Mouse (Mus musculus): ENCODE results near the gene Ppp2r5d. TPM values are rescaled to one million over a fixed set of nuclear protein-coding genes. Genes with fewer than 3 reads are reported as not detected.

The Ppp2r5d gene
- polyA plus RNA-seq, 1 experiment from 2014 or later: 100 TPM

GRCm38 (mm10) chr17:46674530-46675283 lies 30.2 kb downstream of the Ppp2r5d start:
- ATAC-seq (ENCODE audit: insufficient number of reproducible peaks, insufficient read depth, low FRiP score, low TSS enrichment, low read depth): peak; percentile 49; the same call in 1 of the 2 replicates
- peak overlapping the region; percentile 85 for H3K4me2 ChIP-seq
- H3K9me3 ChIP-seq: no peaks in the 10 kb centered on the region
- H3K4me3 ChIP-seq: peak overlapping the region; percentile 84
- H3K9ac ChIP-seq: peak overlapping the region; percentile 83
- peaks cover 40% of the 10 kb centered on the region for H3K4me1 ChIP-seq
- H3K27me3 ChIP-seq: no peaks in the 10 kb centered on the region
- WGBS: 14% methylated on average over 15 of the region's 15 CpGs
- H3K27ac ChIP-seq: peak overlapping the region; percentile 98
- H3K36me3 ChIP-seq: peaks cover 60% of the 10 kb centered on the region

GRCm38 (mm10) chr17:46673850-46674529 lies 30.9 kb downstream of the Ppp2r5d start, which contains the start of gene Rrp36:
TSS of gene Rrp36 (minus strand) at chr17:46674352.
- peak; percentile 91 for ATAC-seq (ENCODE audit: insufficient number of reproducible peaks, insufficient read depth, low FRiP score, low TSS enrichment, low read depth)
- Histone ChIP-seq H3K9me3 (no peaks in the 10 kb centered on the region), H3K27ac (peak within 1 kb of the TSS; percentile 98), H3K9ac (peak within 1 kb of the TSS; percentile 83), H3K4me3 (peak within 1 kb of the TSS; percentile 84), H3K4me1 (peaks cover 32% of the 10 kb centered on the region), H3K27me3 (no peaks in the 10 kb centered on the region), H3K36me3 (peaks cover 67% of the 10 kb centered on the region), H3K4me2 (peak within 1 kb of the TSS; percentile 85)
- WGBS: under 1% methylated on average over 43 of the region's 43 CpGs

- H3K4me2 ChIP-seq: no peak overlapping the region
- H3K4me3 ChIP-seq: no peak overlapping the region
- H3K9ac ChIP-seq: no peak overlapping the region
- peaks cover 15% of the 10 kb centered on the region for H3K4me1 ChIP-seq
- WGBS: 98% methylated on average over 10 of the region's 10 CpGs
- H3K27ac ChIP-seq: no peak overlapping the region
- ATAC-seq (ENCODE audit: insufficient number of reproducible peaks, insufficient read depth, low FRiP score, low TSS enrichment, low read depth): no peak
- no peaks in the 10 kb centered on the region for H3K9me3 ChIP-seq
- no peaks in the 10 kb centered on the region for H3K27me3 ChIP-seq
- peaks cover 57% of the 10 kb centered on the region for H3K36me3 ChIP-seq
These were observed 35.0 kb downstream of the Ppp2r5d start for GRCm38 (mm10) chr17:46669911-46670310.

GRCm38 (mm10) chr17:46667712-46668111 lies 37.2 kb downstream of the Ppp2r5d start:
- H3K27ac ChIP-seq: no peak overlapping the region
- no peaks in the 10 kb centered on the region for H3K9me3 ChIP-seq
- H3K27me3 ChIP-seq: no peaks in the 10 kb centered on the region
- no peak overlapping the region for H3K9ac ChIP-seq
- WGBS: 89% methylated on average over 16 of the region's 16 CpGs
- H3K4me1 ChIP-seq: peaks cover under 1% of the 10 kb centered on the region; the same call in 1 of the 2 replicates
- ATAC-seq (ENCODE audit: insufficient number of reproducible peaks, insufficient read depth, low FRiP score, low TSS enrichment, low read depth): no peak
- no peak overlapping the region for H3K4me2 ChIP-seq
- no peak overlapping the region for H3K4me3 ChIP-seq
- H3K36me3 ChIP-seq: peaks cover 76% of the 10 kb centered on the region

GRCm38 (mm10) chr17:46662730-46663129 lies 42.2 kb downstream of the Ppp2r5d start:
- Histone ChIP-seq H3K9ac (no peak overlapping the region), H3K36me3 (peaks cover 87% of the 10 kb centered on the region), H3K4me3 (no peak overlapping the region), H3K9me3 (no peaks in the 10 kb centered on the region), H3K27ac (no peak overlapping the region), H3K27me3 (no peaks in the 10 kb centered on the region), H3K4me1 (no peaks in the 10 kb centered on the region), H3K4me2 (no peak overlapping the region)
- no peak for ATAC-seq (ENCODE audit: insufficient number of reproducible peaks, insufficient read depth, low FRiP score, low TSS enrichment, low read depth)
- WGBS: 91% methylated on average over 5 of the region's 5 CpGs

GRCm38 (mm10) chr17:46661981-46662380 lies 42.9 kb downstream of the Ppp2r5d start:
- Histone ChIP-seq H3K36me3 (peaks cover 90% of the 10 kb centered on the region), H3K4me2 (no peak overlapping the region), H3K9ac (peak overlapping the region; percentile 21; the same call in 1 of the 2 replicates), H3K4me3 (no peak overlapping the region), H3K9me3 (no peaks in the 10 kb centered on the region), H3K27me3 (no peaks in the 10 kb centered on the region), H3K4me1 (no peaks in the 10 kb centered on the region), H3K27ac (no peak overlapping the region)
- WGBS: 94% methylated on average over 12 of the region's 12 CpGs
- no peak for ATAC-seq (ENCODE audit: insufficient number of reproducible peaks, insufficient read depth, low FRiP score, low TSS enrichment, low read depth)

DNA sequence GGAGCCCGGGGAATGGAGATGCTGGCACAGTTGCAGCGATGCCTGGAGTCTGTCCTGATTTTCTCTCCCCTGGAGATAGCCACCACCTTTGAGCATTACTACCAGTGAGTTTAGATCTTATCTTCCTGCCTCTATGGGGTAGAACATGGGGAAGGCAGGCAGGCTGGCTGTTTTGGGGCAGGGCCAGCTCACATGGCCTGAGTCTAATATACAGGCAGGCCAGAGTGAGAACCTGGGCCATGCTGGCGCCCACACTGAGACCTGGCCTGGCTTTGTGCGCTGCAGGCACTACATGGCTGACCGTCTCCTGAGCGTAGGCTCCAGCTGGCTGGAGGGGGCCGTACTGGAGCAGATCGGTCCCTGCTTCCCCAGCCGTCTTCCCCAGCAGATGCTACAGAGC lies 43.6 kb downstream of the Ppp2r5d start:
- Histone ChIP-seq H3K27me3 (no peaks in the 10 kb centered on the region), H3K9ac (no peak overlapping the region), H3K9me3 (no peaks in the 10 kb centered on the region), H3K27ac (no peak overlapping the region), H3K36me3 (peaks cover 93% of the 10 kb centered on the region), H3K4me3 (no peak overlapping the region), H3K4me1 (no peaks in the 10 kb centered on the region), H3K4me2 (no peak overlapping the region)
- ATAC-seq (ENCODE audit: insufficient number of reproducible peaks, insufficient read depth, low FRiP score, low TSS enrichment, low read depth): no peak
- WGBS: 92% methylated on average over 9 of the region's 9 CpGs

DNA sequence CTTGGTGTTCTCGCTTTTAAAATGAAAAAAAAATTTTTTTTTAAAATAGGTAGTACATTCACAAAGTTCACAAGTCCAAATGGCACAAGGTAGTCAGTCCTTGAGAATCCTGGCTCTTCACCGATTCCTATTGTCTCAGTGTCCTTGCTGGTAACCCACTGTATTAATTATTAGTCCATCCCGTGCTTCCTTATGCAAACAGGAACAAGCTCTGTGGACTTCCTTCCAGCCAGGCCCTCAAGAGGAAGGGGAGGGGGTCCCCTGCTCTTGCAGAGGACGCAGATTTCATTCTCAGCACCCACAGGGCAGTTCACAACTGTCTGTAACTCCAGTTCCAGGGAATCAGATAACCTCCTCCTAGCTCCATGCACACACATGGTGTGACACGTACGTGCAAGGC lies 48.9 kb downstream of the Ppp2r5d start:
- no peak overlapping the region for H3K27ac ChIP-seq
- H3K4me2 ChIP-seq: no peak overlapping the region
- H3K4me3 ChIP-seq: no peak overlapping the region
- WGBS: 85% methylated on average over 6 of the region's 6 CpGs
- no peaks in the 10 kb centered on the region for H3K27me3 ChIP-seq
- peaks cover 35% of the 10 kb centered on the region for H3K4me1 ChIP-seq
- H3K36me3 ChIP-seq: peaks cover 87% of the 10 kb centered on the region
- no peaks in the 10 kb centered on the region for H3K9me3 ChIP-seq
- no peak for ATAC-seq (ENCODE audit: insufficient number of reproducible peaks, insufficient read depth, low FRiP score, low TSS enrichment, low read depth)
- H3K9ac ChIP-seq: no peak overlapping the region

DNA sequence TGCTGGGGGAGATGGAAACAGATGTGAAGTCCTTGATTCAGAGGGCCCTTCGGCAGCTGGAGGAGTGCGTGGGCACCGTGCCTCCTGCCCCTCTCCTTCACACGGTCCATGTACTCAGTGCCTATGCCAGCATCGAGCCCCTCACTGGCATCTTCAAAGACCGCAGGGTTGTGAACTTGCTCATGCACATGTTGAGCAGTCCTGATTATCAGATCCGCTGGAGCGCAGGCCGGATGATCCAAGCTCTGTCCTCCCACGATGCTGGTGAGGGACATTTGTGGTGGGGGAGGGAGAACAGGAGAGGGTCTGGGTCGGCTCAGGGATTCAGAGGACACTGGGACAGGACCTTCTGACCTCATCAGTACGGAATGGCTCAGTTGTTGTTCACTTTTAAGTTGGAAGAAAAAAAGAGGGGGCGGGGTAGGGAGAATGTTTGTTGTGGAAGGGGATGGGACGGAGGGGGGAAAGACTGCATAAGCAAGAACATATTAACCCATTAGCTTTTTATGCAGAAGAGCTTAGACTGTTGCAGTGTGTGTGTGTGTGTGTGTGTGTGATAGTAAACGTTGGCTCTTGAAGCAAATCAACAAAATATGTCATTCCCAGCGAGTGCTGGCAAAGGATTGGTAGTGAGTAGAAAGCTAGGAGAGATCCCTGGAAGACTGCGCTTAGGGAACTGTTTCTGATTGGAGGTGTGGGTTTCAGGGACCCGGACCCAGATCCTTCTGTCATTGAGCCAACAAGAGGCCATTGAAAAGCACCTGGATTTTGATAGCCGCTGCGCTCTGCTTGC lies 53.0 kb downstream of the Ppp2r5d start:
- no peaks in the 10 kb centered on the region for H3K27me3 ChIP-seq
- H3K4me2 ChIP-seq: peak overlapping the region; percentile 92
- WGBS: 67% methylated on average over 20 of the region's 20 CpGs
- H3K4me3 ChIP-seq: peak overlapping the region; percentile 78
- H3K36me3 ChIP-seq: peaks cover 54% of the 10 kb centered on the region
- H3K9ac ChIP-seq: peak overlapping the region; percentile 95
- H3K4me1 ChIP-seq: peaks cover 50% of the 10 kb centered on the region
- H3K9me3 ChIP-seq: no peaks in the 10 kb centered on the region
- no peak for ATAC-seq (ENCODE audit: insufficient number of reproducible peaks, insufficient read depth, low FRiP score, low TSS enrichment, low read depth)
- peak overlapping the region; percentile 96; the same call in 1 of the 2 replicates for H3K27ac ChIP-seq

DNA sequence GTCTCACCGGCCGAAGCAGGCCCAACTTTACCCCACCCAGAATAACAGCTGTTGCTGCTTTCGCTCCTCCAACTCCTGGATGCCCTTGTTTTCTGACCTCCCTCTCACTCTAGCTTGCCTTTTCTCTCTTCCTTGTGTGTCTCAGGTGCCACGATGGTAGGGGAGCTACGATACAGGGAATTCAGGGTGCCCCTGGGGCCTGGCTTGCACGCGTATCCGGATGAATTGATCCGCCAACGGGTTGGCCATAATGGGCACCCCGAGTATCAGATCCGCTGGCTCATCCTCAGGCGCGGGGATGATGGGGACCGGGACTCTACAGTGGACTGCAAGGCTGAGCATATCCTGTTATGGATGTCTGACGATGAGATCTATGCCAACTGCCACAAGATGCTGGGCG lies 53.6 kb downstream of the Ppp2r5d start:
- no peak for ATAC-seq (ENCODE audit: insufficient number of reproducible peaks, insufficient read depth, low FRiP score, low TSS enrichment, low read depth)
- peaks cover 55% of the 10 kb centered on the region for H3K4me1 ChIP-seq
- 80% methylated on average over 17 of the region's 17 CpGs for WGBS

DNA sequence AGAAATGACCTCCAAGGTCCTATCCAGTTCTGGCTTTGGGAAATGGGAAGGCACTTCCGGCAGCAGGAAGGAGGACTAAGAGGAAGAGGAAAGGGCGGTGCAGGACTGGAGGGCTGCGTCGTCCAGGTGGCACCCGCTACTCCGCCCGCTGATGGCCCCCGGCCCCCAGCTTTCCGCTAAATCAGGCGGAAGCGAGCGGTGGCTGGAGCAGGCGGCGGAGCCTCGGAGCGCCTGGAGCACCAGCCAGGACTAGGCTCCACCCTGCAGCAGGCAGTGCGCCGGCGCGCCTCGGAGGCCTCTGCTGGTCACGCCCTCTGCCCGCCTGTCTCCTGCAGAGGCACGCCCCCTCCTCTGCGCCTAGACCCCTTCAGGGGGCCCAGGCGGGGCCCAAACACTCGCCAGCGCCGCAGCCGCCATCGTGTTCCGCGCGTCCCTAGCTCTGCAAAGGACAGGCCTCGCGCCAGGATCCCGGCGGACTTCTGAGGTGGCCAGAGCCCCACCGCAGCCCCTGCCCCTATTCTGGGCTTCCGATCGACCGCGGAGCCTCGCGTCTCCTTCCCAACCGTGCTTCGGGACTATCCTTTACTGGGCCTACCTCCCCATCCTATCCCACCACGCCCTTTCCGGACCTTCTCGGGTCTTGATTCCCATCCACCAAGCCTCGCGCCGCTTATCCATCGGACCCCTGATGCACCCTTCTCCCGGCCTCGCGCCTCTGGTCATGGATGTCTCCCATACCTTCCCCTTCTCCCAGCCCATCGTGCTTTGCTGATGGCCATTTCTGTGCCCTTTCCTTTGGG lies 54.5 kb downstream of the Ppp2r5d start, which contains the start of gene Cul7:
Gene Cul7 (plus strand): TSS at position 106 of the 800 bp plus-strand sequence.
- WGBS: under 1% methylated on average over 53 of the region's 58 CpGs
- Histone ChIP-seq H3K4me3 (peak within 1 kb of the TSS; percentile 78), H3K4me1 (peaks cover 52% of the 10 kb centered on the region), H3K36me3 (peaks cover 39% of the 10 kb centered on the region), H3K27me3 (no peaks in the 10 kb centered on the region), H3K9ac (peak within 1 kb of the TSS; percentile 95), H3K4me2 (peak within 1 kb of the TSS; percentile 92), H3K9me3 (no peaks in the 10 kb centered on the region), H3K27ac (peak within 1 kb of the TSS; percentile 96)
- ATAC-seq (ENCODE audit: insufficient number of reproducible peaks, insufficient read depth, low FRiP score, low TSS enrichment, low read depth): peak; percentile 92

More for the DNA sequence above, 53.6 kb downstream of the Ppp2r5d start:
- Histone ChIP-seq H3K36me3 (peaks cover 47% of the 10 kb centered on the region), H3K9ac (peak overlapping the region; percentile 95), H3K4me3 (peak overlapping the region; percentile 78), H3K27me3 (no peaks in the 10 kb centered on the region), H3K9me3 (no peaks in the 10 kb centered on the region), H3K4me2 (peak overlapping the region; percentile 92), H3K27ac (peak overlapping the region; percentile 96)
